Mouse (Mus musculus) embryonic fibroblast, embryonic 13.5 days (primary cell): Measurements from ENCODE around the gene Reg1.

Experiments used
- CTCF ChIP-seq: IDR thresholded peaks from 2 replicates; pipeline ENCODE4 v1.5.1; 2011; ENCODE audit warnings: mild to moderate bottlenecking, control low read depth, low read length, moderate library complexity, borderline replicate concordance; ENCODE audit not compliant: insufficient read depth
- POLR2A ChIP-seq: IDR thresholded peaks from 2 replicates; pipeline ENCODE4 v1.6.1; 2011; ENCODE audit warnings: low read depth, mild to moderate bottlenecking, control low read depth, low read length, moderate library complexity

DNA sequence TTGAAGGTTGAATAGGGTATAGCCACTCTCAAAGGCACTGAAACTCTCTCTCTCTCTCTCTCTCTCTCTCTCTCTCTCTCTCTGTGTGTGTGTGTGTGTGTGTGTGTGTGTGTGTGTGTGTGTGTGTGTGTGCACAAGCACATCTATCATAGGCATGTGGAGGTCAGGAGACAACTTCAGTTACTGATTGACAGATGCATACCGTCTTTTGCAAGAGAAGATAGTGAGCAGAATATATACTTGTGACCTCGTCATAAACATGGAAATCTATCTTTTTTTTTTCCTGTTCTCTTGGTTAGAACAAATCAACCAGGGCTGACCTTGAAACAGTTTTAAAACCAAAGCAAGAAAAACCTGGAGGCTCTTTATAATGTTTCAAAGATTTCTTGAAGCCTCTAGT is 39.8 kb downstream of the Reg1 start:
- TF ChIP-seq CTCF (no peak), POLR2A (no peak)
